Comparison of ENCODE assay signal across 8 mouse cellular contexts in the genomic region with DNA sequence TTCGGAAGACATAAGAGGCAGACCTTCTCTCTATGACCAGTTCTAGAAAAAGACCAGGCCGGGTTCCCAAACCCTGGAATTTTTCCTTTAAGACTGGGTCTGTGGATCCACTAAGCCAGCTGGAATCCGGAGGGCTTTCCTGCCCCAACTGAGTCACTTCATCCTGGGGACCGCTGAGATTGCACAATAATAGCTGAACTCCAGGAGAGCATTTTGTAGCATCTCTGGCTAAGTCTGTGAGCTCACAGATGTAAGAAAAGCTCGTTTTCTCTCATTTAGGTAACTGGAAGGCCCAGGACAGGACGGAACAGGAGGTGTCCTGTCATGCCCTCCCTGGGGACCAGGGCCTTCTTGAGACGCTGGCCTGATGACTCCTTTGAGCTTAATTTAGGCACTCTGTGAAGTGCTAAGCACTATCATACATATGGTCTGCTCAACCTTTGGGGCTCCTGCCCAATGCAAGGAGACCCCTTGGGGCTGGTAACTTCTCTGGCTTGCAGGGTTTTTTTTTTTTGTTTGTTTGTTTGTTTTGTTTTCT. TPM values are rescaled to one million over a fixed set of nuclear protein-coding genes. Genes with fewer than 3 reads are reported as not detected.
DNase-seq lines count a peak whose midpoint lies in the region; ATAC-seq and TF ChIP-seq lines count a peak whose summit lies in the region.

No protein-coding gene starts in this region.

- no peak for TF ChIP-seq CTCF in liver, adult 2 months (IDR thresholded peaks at IDR 0.05; ENCODE audit: low read depth, low read length)

- H3K4me3 ChIP-seq in liver, adult 2 months (ENCODE audit: insufficient read depth, low read depth, low read length): no peak overlapping the region
- H3K4me3 ChIP-seq in embryonic facial prominence, embryonic 10.5 days: peak overlapping the region; percentile 49; the same call in 1 of the 2 replicates
- H3K4me3 ChIP-seq in heart, embryonic 15.5 days: no peak overlapping the region
- H3K4me3 ChIP-seq in midbrain, embryonic 13.5 days (replicated peaks): no peak overlapping the region

- H3K27ac ChIP-seq in liver, adult 2 months (replicated peaks; ENCODE audit: insufficient read depth, low read depth, low read length): peak overlapping the region; percentile 68
- H3K27ac ChIP-seq in embryonic facial prominence, embryonic 10.5 days (replicated peaks): peak overlapping the region; percentile 79
- peak overlapping the region; percentile 75 for H3K27ac ChIP-seq in heart, embryonic 15.5 days
- peak overlapping the region; percentile 89 for H3K27ac ChIP-seq in midbrain, embryonic 13.5 days

- peak overlapping the region; percentile 66 for H3K4me2 ChIP-seq in heart, embryonic 15.5 days
- H3K4me2 ChIP-seq in midbrain, embryonic 13.5 days (replicated peaks): peak overlapping the region; percentile 50

- 40% methylated on average over 7 of the region's 7 CpGs for WGBS in liver, adult 2 months
- WGBS in embryonic facial prominence, embryonic 10.5 days: 13% methylated on average over 7 of the region's 7 CpGs
- 26% methylated on average over 7 of the region's 7 CpGs for WGBS in heart, embryonic 15.5 days
- 14% methylated on average over 7 of the region's 7 CpGs for WGBS in midbrain, embryonic 13.5 days

- no peaks in the 10 kb centered on the region for H3K27me3 ChIP-seq in liver, adult 2 months (ENCODE audit: control insufficient read depth, insufficient read depth, low read length)
- H3K27me3 ChIP-seq in embryonic facial prominence, embryonic 10.5 days (replicated peaks; ENCODE audit: low read depth, poor library complexity, severe bottlenecking): no peaks in the 10 kb centered on the region
- H3K27me3 ChIP-seq in heart, embryonic 15.5 days: no peaks in the 10 kb centered on the region
- no peaks in the 10 kb centered on the region for H3K27me3 ChIP-seq in midbrain, embryonic 13.5 days

- H3K9ac ChIP-seq in liver, adult 2 months (ENCODE audit: low read depth, low read length): no peak overlapping the region
- peak overlapping the region; percentile 24 for H3K9ac ChIP-seq in heart, embryonic 15.5 days
- no peak overlapping the region for H3K9ac ChIP-seq in midbrain, embryonic 13.5 days (replicated peaks)

- no peaks in the 10 kb centered on the region for H3K9me3 ChIP-seq in embryonic facial prominence, embryonic 10.5 days
- no peaks in the 10 kb centered on the region for H3K9me3 ChIP-seq in heart, embryonic 15.5 days (replicated peaks)
- H3K9me3 ChIP-seq in midbrain, embryonic 13.5 days: no peaks in the 10 kb centered on the region

- no peak for DNase-seq in liver, adult 2 months (ENCODE audit: extremely low read depth, low read depth, low spot score)
- no peak for DNase-seq in liver
- no peak for DNase-seq in embryonic facial prominence, embryonic 10.5 days (ENCODE audit: low spot score)
- no peak for DNase-seq in spleen, postnatal 36 days (ENCODE audit: low spot score in 2 of 2)
- no peak for DNase-seq in layer of hippocampus, postnatal 25 days (ENCODE audit: extremely low spot score in 1 of 2, low spot score in 1 of 2)
- DNase-seq in layer of hippocampus, postnatal 14 days (ENCODE audit: low spot score in 2 of 2): no peak

- no peak for ATAC-seq in heart, embryonic 15.5 days (replicated peaks; ENCODE audit: insufficient number of reproducible peaks, insufficient read depth, low FRiP score, low read depth)
- no peak for ATAC-seq in midbrain, embryonic 13.5 days

- no peaks in the 10 kb centered on the region for H3K36me3 ChIP-seq in liver, adult 2 months (ENCODE audit: control insufficient read depth, insufficient read depth, low read length)
- H3K36me3 ChIP-seq in embryonic facial prominence, embryonic 10.5 days (replicated peaks): no peaks in the 10 kb centered on the region
- H3K36me3 ChIP-seq in heart, embryonic 15.5 days: no peaks in the 10 kb centered on the region
- H3K36me3 ChIP-seq in midbrain, embryonic 13.5 days: no peaks in the 10 kb centered on the region

- H3K79me2 ChIP-seq in liver, adult 2 months (ENCODE audit: control insufficient read depth, insufficient read depth, low read length): no peaks in the 10 kb centered on the region

- peaks cover 17% of the 10 kb centered on the region; the same call in 1 of the 2 replicates for H3K4me1 ChIP-seq in liver, adult 2 months (ENCODE audit: control insufficient read depth, insufficient read depth, low read length)
- H3K4me1 ChIP-seq in embryonic facial prominence, embryonic 10.5 days: peaks cover 86% of the 10 kb centered on the region
- H3K4me1 ChIP-seq in heart, embryonic 15.5 days (replicated peaks): peaks cover 71% of the 10 kb centered on the region
- H3K4me1 ChIP-seq in midbrain, embryonic 13.5 days (replicated peaks): peaks cover 69% of the 10 kb centered on the region

- TF ChIP-seq POLR2A in liver, adult 2 months (IDR thresholded peaks at IDR 0.05; ENCODE audit: extremely low read depth, insufficient read depth, low read length): no peak

RNA-seq across cellular contexts. Expression of a gene that starts 16.6 kb away (rescaled TPM):
- total RNA-seq in liver, adult 2 months (2014; rRNA removed): 5.0 and 6.0 TPM in 2 replicates
- 1.8 and 3.4 TPM in 2 replicates for polyA plus RNA-seq in liver, adult 2 months (2012; rRNA removed)
- 8.2 and 10.1 TPM in 2 replicates for polyA plus RNA-seq in embryonic facial prominence, embryonic 10.5 days (2016; fragmentation: Nextera tagmentation; extraction: Ambion mirVana)
- 10.4 and 12.1 TPM in 2 replicates for polyA plus RNA-seq in heart, embryonic 15.5 days (2015; fragmentation: Nextera tagmentation; extraction: Ambion mirVana)
- polyA plus RNA-seq in midbrain, embryonic 13.5 days (2015; fragmentation: Nextera tagmentation; extraction: Ambion mirVana): 21.8 and 24.4 TPM in 2 replicates
- total RNA-seq in layer of hippocampus, postnatal 25 days (2021): 10 to 100 TPM; 54.2 to 60.3 TPM
- 10 to 100 TPM; 37.4 to 40.6 TPM for total RNA-seq in layer of hippocampus, postnatal 14 days (2021)

RNA-seq across cellular contexts. Expression of a gene that starts 55.3 kb away (rescaled TPM):
- 0.37 and 3.8 TPM in 2 replicates for total RNA-seq in liver, adult 2 months (2014; rRNA removed)
- polyA plus RNA-seq in liver, adult 2 months (2012; rRNA removed): 0.72 and 2.9 TPM in 2 replicates
- polyA plus RNA-seq in embryonic facial prominence, embryonic 10.5 days (2016; fragmentation: Nextera tagmentation; extraction: Ambion mirVana): not detected in 2 replicates
- polyA plus RNA-seq in heart, embryonic 15.5 days (2015; fragmentation: Nextera tagmentation; extraction: Ambion mirVana): 0.43 TPM in 1 of 2 replicates, not detected in the other
- polyA plus RNA-seq in midbrain, embryonic 13.5 days (2015; fragmentation: Nextera tagmentation; extraction: Ambion mirVana): 0.97 and 2.0 TPM in 2 replicates
- total RNA-seq in layer of hippocampus, postnatal 25 days (2021): not detected
- not detected for total RNA-seq in layer of hippocampus, postnatal 14 days (2021)
